Mouse (Mus musculus) E14TG2a.4 (cell line): ENCODE results near the gene Slc25a33.

Source experiments
- CTCF ChIP-seq: conservative IDR thresholded peaks from 2 replicates; pipeline ENCODE4 v1.5.1; 2014; ENCODE audit warnings: low read length
- NANOG ChIP-seq: IDR thresholded peaks from 2 replicates; pipeline ENCODE4 v1.6.1; 2014; ENCODE audit warnings: borderline replicate concordance, low read length, mixed read lengths
- POU5F1 ChIP-seq: IDR thresholded peaks from 2 replicates; pipeline ENCODE4 v1.6.1; 2014; ENCODE audit warnings: low read length, borderline replicate concordance

- TF ChIP-seq CTCF: no peak
- no peak for TF ChIP-seq NANOG
- TF ChIP-seq POU5F1: no peak
Measured at GRCm38 (mm10) chr4:149752836-149753235, 21.2 kb downstream of the Slc25a33 start.
